Mouse (Mus musculus): ENCODE data around the gene Tmem50a. TPM values are rescaled to one million over a fixed set of nuclear protein-coding genes. Genes with fewer than 3 reads are reported as not detected.
A peak's percentile ranks its signal among the peaks of the same experiment; 100 is the strongest.

The Tmem50a gene
- polyA plus RNA-seq, 1 experiment, result 84.6 TPM

- peaks cover 3% of the 10 kb centered on the region for H3K4me1 ChIP-seq (ENCODE audit: control insufficient read depth, insufficient read depth, low read length)
- TF ChIP-seq POLR2A (IDR thresholded peaks at IDR 0.05; ENCODE audit: insufficient read depth, low read length) (no peak), CTCF (IDR thresholded peaks at IDR 0.05; ENCODE audit: low read depth, low read length) (peak; percentile 40)
- no peak overlapping the region for H3K27ac ChIP-seq (ENCODE audit: insufficient read depth, low read length)
- no peaks in the 10 kb centered on the region for H3K27me3 ChIP-seq (ENCODE audit: control insufficient read depth, insufficient read depth, low read length, poor library complexity, severe bottlenecking)
- no peaks in the 10 kb centered on the region for H3K36me3 ChIP-seq (ENCODE audit: control insufficient read depth, insufficient read depth, low read length, poor library complexity, severe bottlenecking)
- H3K4me3 ChIP-seq (ENCODE audit: low read depth, low read length), result no peak overlapping the region
- H3K9me3 ChIP-seq (replicated peaks; ENCODE audit: control insufficient read depth, insufficient read depth, low read length, poor library complexity, severe bottlenecking), result no peaks in the 10 kb centered on the region
- no peak overlapping the region for H3K9ac ChIP-seq (ENCODE audit: low read depth, poor library complexity, severe bottlenecking)
Measured at GRCm38 (mm10) chr4:134950518-134951091, 35.8 kb upstream of the Tmem50a start.

- Histone ChIP-seq H3K4me1 (ENCODE audit: control insufficient read depth, insufficient read depth, low read length) (no peaks in the 10 kb centered on the region), H3K27me3 (ENCODE audit: control insufficient read depth, insufficient read depth, low read length, poor library complexity, severe bottlenecking) (no peaks in the 10 kb centered on the region), H3K9me3 (replicated peaks; ENCODE audit: control insufficient read depth, insufficient read depth, low read length, poor library complexity, severe bottlenecking) (no peaks in the 10 kb centered on the region), H3K27ac (ENCODE audit: insufficient read depth, low read length) (no peak overlapping the region), H3K9ac (ENCODE audit: low read depth, poor library complexity, severe bottlenecking) (no peak overlapping the region), H3K4me3 (ENCODE audit: low read depth, low read length) (no peak overlapping the region), H3K36me3 (ENCODE audit: control insufficient read depth, insufficient read depth, low read length, poor library complexity, severe bottlenecking) (no peaks in the 10 kb centered on the region)
- TF ChIP-seq CTCF (IDR thresholded peaks at IDR 0.05; ENCODE audit: low read depth, low read length) (peak; percentile 86), POLR2A (IDR thresholded peaks at IDR 0.05; ENCODE audit: insufficient read depth, low read length) (no peak)
Measured at GRCm38 (mm10) chr4:134946024-134946744, 31.4 kb upstream of the Tmem50a start.

- no peaks in the 10 kb centered on the region for H3K27me3 ChIP-seq (ENCODE audit: control insufficient read depth, insufficient read depth, low read length, poor library complexity, severe bottlenecking)
- H3K4me1 ChIP-seq (ENCODE audit: control insufficient read depth, insufficient read depth, low read length), result no peaks in the 10 kb centered on the region
- TF ChIP-seq CTCF (IDR thresholded peaks at IDR 0.05; ENCODE audit: low read depth, low read length), result no peak
- no peak for TF ChIP-seq EP300 (IDR thresholded peaks at IDR 0.05; ENCODE audit: insufficient read depth, low read depth, low read length)
- no peak for TF ChIP-seq POLR2A (IDR thresholded peaks at IDR 0.05; ENCODE audit: insufficient read depth, low read length)
- no peaks in the 10 kb centered on the region for H3K9me3 ChIP-seq (replicated peaks; ENCODE audit: control insufficient read depth, insufficient read depth, low read length, poor library complexity, severe bottlenecking)
- H3K4me3 ChIP-seq (ENCODE audit: low read depth, low read length), result no peak overlapping the region
- H3K36me3 ChIP-seq (ENCODE audit: control insufficient read depth, insufficient read depth, low read length, poor library complexity, severe bottlenecking), result no peaks in the 10 kb centered on the region
- no peak overlapping the region for H3K27ac ChIP-seq (ENCODE audit: insufficient read depth, low read length)
- no peak overlapping the region for H3K9ac ChIP-seq (ENCODE audit: low read depth, poor library complexity, severe bottlenecking)
Measured at GRCm38 (mm10) chr4:134943758-134944538, 29.1 kb upstream of the Tmem50a start.

GRCm38 (mm10) chr4:134939900-134940299, 25.1 kb upstream of the Tmem50a start:
- no peak overlapping the region for H3K9ac ChIP-seq (ENCODE audit: low read depth, poor library complexity, severe bottlenecking)
- 0 out of 2 replicates have a peak, but pooled peaks cover 3% of the 10 kb centered on the region for H3K36me3 ChIP-seq (ENCODE audit: control insufficient read depth, insufficient read depth, low read length, poor library complexity, severe bottlenecking)
- TF ChIP-seq POLR2A (IDR thresholded peaks at IDR 0.05; ENCODE audit: insufficient read depth, low read length) (no peak), CTCF (IDR thresholded peaks at IDR 0.05; ENCODE audit: low read depth, low read length) (no peak), EP300 (IDR thresholded peaks at IDR 0.05; ENCODE audit: insufficient read depth, low read depth, low read length) (no peak)

GRCm38 (mm10) chr4:134937240-134938176, 22.7 kb upstream of the Tmem50a start:
- Histone ChIP-seq H3K27ac (ENCODE audit: insufficient read depth, low read length) (no peak overlapping the region), H3K9me3 (replicated peaks; ENCODE audit: control insufficient read depth, insufficient read depth, low read length, poor library complexity, severe bottlenecking) (no peaks in the 10 kb centered on the region), H3K36me3 (ENCODE audit: control insufficient read depth, insufficient read depth, low read length, poor library complexity, severe bottlenecking) (peaks cover 10% of the 10 kb centered on the region; the same call in 1 of the 2 replicates), H3K4me1 (ENCODE audit: control insufficient read depth, insufficient read depth, low read length) (no peaks in the 10 kb centered on the region), H3K9ac (ENCODE audit: low read depth, poor library complexity, severe bottlenecking) (no peak overlapping the region), H3K4me3 (ENCODE audit: low read depth, low read length) (no peak overlapping the region), H3K27me3 (ENCODE audit: control insufficient read depth, insufficient read depth, low read length, poor library complexity, severe bottlenecking) (no peaks in the 10 kb centered on the region)
- TF ChIP-seq POLR2A (IDR thresholded peaks at IDR 0.05; ENCODE audit: insufficient read depth, low read length) (no peak), CTCF (IDR thresholded peaks at IDR 0.05; ENCODE audit: low read depth, low read length) (no peak), EP300 (IDR thresholded peaks at IDR 0.05; ENCODE audit: insufficient read depth, low read depth, low read length) (no peak)

More at GRCm38 (mm10) chr4:134939900-134940299, 25.1 kb upstream of the Tmem50a start:
- no peak overlapping the region for H3K4me3 ChIP-seq (ENCODE audit: low read depth, low read length)
- H3K27ac ChIP-seq (ENCODE audit: insufficient read depth, low read length), result no peak overlapping the region
- no peaks in the 10 kb centered on the region for H3K27me3 ChIP-seq (ENCODE audit: control insufficient read depth, insufficient read depth, low read length, poor library complexity, severe bottlenecking)
- H3K4me1 ChIP-seq (ENCODE audit: control insufficient read depth, insufficient read depth, low read length), result no peaks in the 10 kb centered on the region
- no peaks in the 10 kb centered on the region for H3K9me3 ChIP-seq (replicated peaks; ENCODE audit: control insufficient read depth, insufficient read depth, low read length, poor library complexity, severe bottlenecking)
